Mouse (Mus musculus) large intestine, adult 2 months (tissue): ENCODE measurements around the gene Myh15. TPM values are rescaled to one million over a fixed set of nuclear protein-coding genes. Genes with fewer than 3 reads are reported as not detected.
"Not testable (repeated sequence)": the region's sequence is repeated elsewhere in the genome, so short reads cannot be mapped to it uniquely, and the experiment has no call there.

Experiments used
- DNase-seq: peaks from one replicate; pipeline ENCODE4 v3.0.0-alpha.2; 2012; ENCODE audit warnings: low read depth, low spot score
- WGBS: fragments of 180-500 bp; shearing (Covaris S2); methylation state at CpG from one replicate; pipeline ENCODE4 v1.1.7; 2018; 5-methylcytosine and 5-hydroxymethylcytosine counted together
- polyA plus RNA-seq: library from polyadenylated mRNA; depleted of rRNA; stranded (reverse); fragments of >200 nt; gene quantifications from 2 replicates; pipeline ENCODE4 v1.2.3, GENCODE M21; 2012; rRNA removed

Gene Myh15
- polyA plus RNA-seq, 1 experiment: not detected

GRCm38 (mm10) chr16:49223733-49224132 lies 166.4 kb downstream of the Myh15 start:
- no peak for DNase-seq
- 67% methylated on average over 8 of the region's 8 CpGs for WGBS

- 94% methylated on average over 1 of the region's 1 CpGs for WGBS
- not testable (repeated sequence) for DNase-seq
Measured at GRCm38 (mm10) chr16:49243517-49243916, 186.2 kb downstream of the Myh15 start.

Other genes with a start within 250 kb of the Myh15 start
- 2.6 and 15.9 TPM in 2 replicates for gene Retnlb, start 240.6 kb upstream of the Myh15 start, polyA plus RNA-seq
- 5.2 and 6.3 TPM in 2 replicates for gene Retnla, start 214.9 kb upstream of the Myh15 start, polyA plus RNA-seq
- 5.3 and 8.2 TPM in 2 replicates for gene Retnlg, start 184.9 kb upstream of the Myh15 start, polyA plus RNA-seq
- 1.1 TPM in 2 replicates for gene Dzip3, start 63.3 kb upstream of the Myh15 start, polyA plus RNA-seq
- gene Cip2a, start 63.3 kb upstream of the Myh15 start, polyA plus RNA-seq: 2.4 and 4.8 TPM in 2 replicates